Mouse (Mus musculus) intestine, embryonic 14.5 days (tissue): Measurements from ENCODE around the gene Vwa3b. TPM values are rescaled to one million over a fixed set of nuclear protein-coding genes. Genes with fewer than 3 reads are reported as not detected.
A peak's percentile ranks its signal among the peaks of the same experiment; 100 is the strongest.

ENCODE experiments used
- ATAC-seq: fragments of 200-750 bp; cut with Nextera tagmentation; replicated peaks from 2 replicates; pipeline ENCODE4 v1.8.0; 2017; ENCODE audit warnings: low read depth, moderate number of reproducible peaks, moderate TSS enrichment, moderate library complexity; ENCODE audit not compliant: low FRiP score, low TSS enrichment
- DNase-seq: peaks from one replicate; pipeline ENCODE4 v3.0.0-alpha.2; 2018; ENCODE audit warnings: low spot score
- H3K27ac ChIP-seq: fragments of 300-500 bp; sonication (generic); 2 replicates; pipeline ENCODE4 v1.5.1; 2014; ENCODE audit warnings: low read depth, mild to moderate bottlenecking, control low read depth
- H3K27me3 ChIP-seq: fragments of 300-500 bp; sonication (generic); replicated peaks from 2 replicates; pipeline ENCODE4 v1.6.1; 2014; ENCODE audit warnings: low read length, control low read depth; ENCODE audit not compliant: control insufficient read depth, insufficient read depth
- H3K36me3 ChIP-seq: fragments of 300-500 bp; sonication (generic); 2 replicates; pipeline ENCODE4 v1.6.1; 2014; ENCODE audit warnings: low read length, control low read depth; ENCODE audit not compliant: control insufficient read depth, insufficient read depth
- H3K4me1 ChIP-seq: fragments of 300-500 bp; sonication (generic); replicated peaks from 2 replicates; pipeline ENCODE4 v1.6.1; 2014; ENCODE audit warnings: low read length, control low read depth, mixed read lengths; ENCODE audit not compliant: control insufficient read depth, insufficient read depth
- H3K4me2 ChIP-seq: fragments of 300-500 bp; sonication (generic); 2 replicates; pipeline ENCODE4 v1.6.1; 2014; ENCODE audit warnings: low read length
- H3K4me3 ChIP-seq: fragments of 300-500 bp; sonication (generic); 2 replicates; pipeline ENCODE4 v1.5.1; 2014; ENCODE audit warnings: low read depth, low read length, control low read depth, mixed read lengths
- H3K9ac ChIP-seq: fragments of 300-500 bp; sonication (generic); 2 replicates; pipeline ENCODE4 v1.6.1; 2014; ENCODE audit warnings: mild to moderate bottlenecking, low read length
- H3K9me3 ChIP-seq: fragments of 300-500 bp; sonication (generic); 2 replicates; pipeline ENCODE4 v1.6.1; 2016; ENCODE audit warnings: low read length, control low read depth; ENCODE audit not compliant: control insufficient read depth
- WGBS: fragments of 180-500 bp; shearing (Covaris S2); extraction: QIAGEN DNeasy Blood & Tissue Kit; methylation state at CpG from one replicate; pipeline ENCODE4 v1.1.7; 2014; 5-methylcytosine and 5-hydroxymethylcytosine counted together
- polyA plus RNA-seq: library from polyadenylated mRNA; unstranded; fragments of >200 nt; fragmentation: Nextera tagmentation; extraction: Ambion mirVana; gene quantifications from 2 replicates; pipeline ENCODE4 v1.2.1, GENCODE M21; 2014

Vwa3b gene
- polyA plus RNA-seq, 1 experiment from 2014 or later: 2.8 TPM

DNA sequence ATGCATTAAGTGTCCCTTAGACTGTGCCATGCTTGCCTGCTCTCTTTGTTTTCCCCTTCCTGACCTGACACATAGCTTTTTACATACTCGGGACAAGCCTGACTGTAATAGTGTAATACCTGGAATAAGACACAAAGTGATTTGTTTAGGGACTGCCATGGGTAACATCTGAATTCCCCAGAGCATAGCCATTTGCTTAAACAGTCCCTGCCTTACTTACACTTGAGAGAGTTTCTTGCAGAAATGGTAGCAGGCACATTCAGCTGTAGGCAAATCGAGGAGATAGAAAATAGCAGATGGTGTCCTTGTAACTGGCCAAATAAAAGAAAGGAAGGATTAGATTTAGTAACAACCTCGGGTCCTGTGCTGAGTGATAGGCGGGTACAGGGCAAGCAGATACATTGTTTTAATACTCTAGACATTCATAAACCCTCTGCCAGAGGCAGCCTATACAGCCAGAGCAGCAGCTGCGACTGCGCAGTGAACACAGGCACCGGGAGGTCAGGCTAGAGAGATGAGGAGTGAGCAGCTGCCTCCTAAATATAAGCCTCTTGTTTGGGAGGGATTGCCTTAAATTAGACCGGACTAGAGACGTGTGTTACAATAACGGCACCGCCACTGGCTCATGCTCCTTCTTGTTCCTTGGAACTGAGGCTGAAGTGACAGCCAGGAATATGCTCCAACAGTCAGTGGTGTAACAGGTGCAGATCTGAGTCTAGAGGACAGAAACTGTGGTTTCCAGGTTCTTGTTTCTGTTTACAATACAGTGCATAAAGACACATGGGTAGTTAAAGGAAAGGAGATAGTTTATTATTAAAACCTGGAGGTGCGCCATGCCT is 55.2 kb downstream of the Vwa3b start:
- H3K9me3 ChIP-seq: no peaks in the 10 kb centered on the region
- H3K27me3 ChIP-seq: no peaks in the 10 kb centered on the region
- H3K27ac ChIP-seq: no peak overlapping the region
- WGBS: 63% methylated on average over 12 of the region's 12 CpGs
- no peaks in the 10 kb centered on the region for H3K36me3 ChIP-seq
- ATAC-seq: no peak
- no peak overlapping the region for H3K4me2 ChIP-seq
- H3K4me3 ChIP-seq: no peak overlapping the region
- peaks cover 4% of the 10 kb centered on the region for H3K4me1 ChIP-seq
- no peak for DNase-seq
- H3K9ac ChIP-seq: no peak overlapping the region

DNA sequence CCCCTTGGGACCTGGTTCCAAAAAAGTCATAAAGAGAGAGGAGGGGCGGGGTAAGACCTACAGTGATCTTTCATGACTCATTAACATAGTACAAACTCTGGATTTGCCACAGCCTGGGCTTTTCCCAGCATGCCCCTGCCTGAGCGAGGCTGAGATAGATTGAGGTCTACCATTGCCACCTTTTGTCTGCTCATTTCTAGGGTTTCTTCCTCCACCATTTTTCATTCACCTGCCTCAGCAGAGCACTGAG is 55.7 kb downstream of the Vwa3b start:
- ATAC-seq: no peak
- peaks cover 4% of the 10 kb centered on the region for H3K4me1 ChIP-seq
- H3K27ac ChIP-seq: no peak overlapping the region
- no peak overlapping the region for H3K4me2 ChIP-seq
- DNase-seq: no peak
- 86% methylated on average over 2 of the region's 2 CpGs for WGBS
- no peaks in the 10 kb centered on the region for H3K27me3 ChIP-seq
- no peaks in the 10 kb centered on the region for H3K9me3 ChIP-seq
- H3K36me3 ChIP-seq: no peaks in the 10 kb centered on the region
- no peak overlapping the region for H3K4me3 ChIP-seq
- no peak overlapping the region for H3K9ac ChIP-seq

DNA sequence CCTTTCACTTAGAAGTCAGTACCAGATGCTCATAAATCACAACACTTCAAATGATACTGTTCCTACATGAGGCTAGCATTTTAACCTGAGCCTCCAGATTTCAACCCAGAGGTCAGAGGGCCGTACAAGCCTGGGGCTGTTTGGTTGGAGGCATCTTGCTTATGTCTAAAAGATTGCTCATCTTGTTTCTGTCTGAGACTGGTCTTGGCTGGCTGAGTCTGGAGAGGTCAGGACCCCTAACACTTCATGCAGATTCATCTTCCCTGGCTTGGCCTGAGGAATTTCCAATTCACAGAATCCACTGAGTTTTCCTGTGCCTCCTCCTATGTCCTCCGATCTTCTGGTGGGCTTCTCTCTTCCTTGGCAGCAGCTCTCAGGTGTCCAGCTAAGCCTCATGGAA is 57.7 kb downstream of the Vwa3b start:
- Histone ChIP-seq H3K27me3 (no peaks in the 10 kb centered on the region), H3K4me2 (no peak overlapping the region), H3K4me1 (peaks cover 4% of the 10 kb centered on the region), H3K27ac (no peak overlapping the region), H3K36me3 (no peaks in the 10 kb centered on the region), H3K9ac (no peak overlapping the region), H3K9me3 (no peaks in the 10 kb centered on the region), H3K4me3 (no peak overlapping the region)
- WGBS: 26% methylated on average over 2 of the region's 2 CpGs
- no peak for DNase-seq
- no peak for ATAC-seq

DNA sequence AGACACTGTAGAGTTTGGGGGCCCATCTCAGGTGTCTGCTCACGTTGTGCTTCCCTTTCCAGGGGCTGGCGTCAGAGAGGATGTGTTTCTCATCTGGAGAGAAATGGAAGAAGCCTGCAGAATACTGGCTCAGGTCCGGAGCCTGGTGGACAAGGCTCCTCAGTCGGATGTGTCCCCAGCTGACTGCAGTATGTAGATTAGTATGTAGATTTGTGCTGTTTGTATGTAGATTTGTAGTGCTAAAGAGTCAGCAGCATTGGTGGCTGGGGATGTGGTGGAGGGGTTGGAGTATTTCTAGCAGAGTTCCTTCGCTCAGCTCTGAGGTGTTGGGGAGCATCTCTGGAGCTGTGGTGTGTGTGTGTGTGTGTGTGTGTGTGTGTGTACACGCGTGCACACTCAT is 58.8 kb downstream of the Vwa3b start:
- Histone ChIP-seq H3K27me3 (no peaks in the 10 kb centered on the region), H3K9ac (no peak overlapping the region), H3K4me3 (no peak overlapping the region), H3K36me3 (no peaks in the 10 kb centered on the region), H3K4me1 (peaks cover 4% of the 10 kb centered on the region), H3K27ac (no peak overlapping the region), H3K4me2 (no peak overlapping the region), H3K9me3 (no peaks in the 10 kb centered on the region)
- WGBS: 55% methylated on average over 7 of the region's 7 CpGs
- ATAC-seq (no peak), DNase-seq (no peak)

DNA sequence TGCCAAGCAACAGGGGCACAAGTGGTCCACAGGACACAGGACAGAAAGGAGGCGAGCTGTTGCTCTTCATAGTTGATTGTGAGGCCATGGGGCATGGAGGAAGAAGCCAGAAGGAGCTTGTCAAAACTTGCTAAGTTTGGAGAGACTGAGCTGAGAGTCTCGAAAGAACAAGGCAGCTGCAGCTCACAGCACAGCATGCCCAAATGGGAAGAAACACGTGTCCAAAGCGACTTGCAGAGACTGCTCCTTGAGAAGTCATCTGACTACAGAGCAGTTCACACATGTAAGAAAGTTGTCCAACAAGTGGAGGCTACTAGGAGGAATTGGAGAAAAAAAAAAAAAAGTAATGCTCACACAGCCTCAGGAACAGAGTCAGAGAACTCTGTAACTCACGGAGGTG is 62.8 kb downstream of the Vwa3b start:
- no peak overlapping the region for H3K9ac ChIP-seq

DNA sequence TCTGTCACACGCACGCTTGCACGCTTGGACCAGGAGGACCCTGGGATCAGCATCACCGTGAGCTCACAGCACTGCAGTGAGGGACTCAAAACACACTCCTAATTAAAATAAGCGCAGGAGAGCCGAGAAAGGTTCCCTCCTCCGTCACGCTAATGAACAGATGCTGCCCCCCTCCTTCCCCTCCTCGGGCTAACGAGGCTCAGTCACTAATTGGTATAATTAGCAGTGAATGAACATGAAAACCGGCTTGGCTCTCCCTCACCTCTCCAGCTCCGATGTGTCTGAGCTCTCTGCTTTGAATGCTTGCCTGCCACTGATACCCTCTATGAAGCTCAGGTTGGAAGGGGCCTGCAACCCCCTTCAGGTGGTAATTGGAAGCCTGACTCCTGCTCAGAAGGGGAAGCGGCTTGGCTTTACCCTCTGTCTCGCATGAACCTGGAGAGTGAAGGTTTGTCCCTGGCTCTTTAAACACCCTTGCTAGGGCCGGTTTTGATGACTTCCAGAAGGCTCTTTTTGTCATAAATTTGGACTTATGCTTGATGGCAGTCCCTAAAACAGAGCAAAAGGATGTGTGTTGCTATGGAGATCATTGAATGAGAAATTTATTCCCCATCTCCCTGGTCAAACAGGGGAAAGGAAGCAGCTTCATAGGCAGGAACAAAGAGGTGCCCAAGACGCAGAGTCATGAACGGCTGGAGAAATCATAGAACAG is 71.1 kb downstream of the Vwa3b start:
- Histone ChIP-seq H3K9me3 (peaks cover 4% of the 10 kb centered on the region; the same call in 1 of the 2 replicates), H3K9ac (no peak overlapping the region), H3K27me3 (no peaks in the 10 kb centered on the region), H3K36me3 (no peaks in the 10 kb centered on the region), H3K27ac (peak overlapping the region; percentile 38; the same call in 1 of the 2 replicates), H3K4me1 (peaks cover 8% of the 10 kb centered on the region; the same call in 1 of the 2 replicates), H3K4me2 (no peak overlapping the region), H3K4me3 (no peak overlapping the region)
- WGBS: 61% methylated on average over 17 of the region's 17 CpGs
- ATAC-seq (0 out of 2 replicates have a peak, but pooled peaks have one; percentile 36), DNase-seq (no peak)

More for the DNA sequence above, 62.8 kb downstream of the Vwa3b start:
- WGBS: 68% methylated on average over 5 of the region's 5 CpGs
- DNase-seq: no peak
- Histone ChIP-seq H3K4me1 (peaks cover 2% of the 10 kb centered on the region), H3K4me2 (no peak overlapping the region), H3K9me3 (peaks cover under 1% of the 10 kb centered on the region; the same call in 1 of the 2 replicates), H3K27ac (no peak overlapping the region), H3K4me3 (no peak overlapping the region), H3K27me3 (no peaks in the 10 kb centered on the region), H3K36me3 (no peaks in the 10 kb centered on the region)
- ATAC-seq: no peak

DNA sequence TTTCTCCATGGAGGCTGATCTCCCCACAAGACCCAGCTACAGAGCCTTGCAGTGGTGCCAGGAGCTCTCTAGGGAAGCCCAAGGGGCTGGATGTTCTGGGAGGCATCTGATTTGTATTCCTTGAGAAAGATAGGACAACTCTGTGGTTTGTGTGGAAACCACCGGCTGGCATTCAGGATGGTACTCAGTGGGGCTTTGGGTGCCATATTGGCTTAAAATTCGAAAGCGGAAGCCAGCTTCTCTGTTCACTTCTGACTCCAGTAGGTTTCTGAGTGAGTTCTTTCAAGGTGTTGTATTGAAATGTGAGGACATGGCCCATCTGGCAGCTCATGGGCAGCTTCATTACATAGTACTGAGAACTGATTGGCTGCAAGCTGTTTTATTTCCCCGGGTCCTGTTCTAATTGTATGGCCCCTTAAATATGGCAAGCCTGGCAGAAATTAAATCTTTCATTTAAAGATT is 71.7 kb downstream of the Vwa3b start:
- no peak for DNase-seq
- WGBS: 93% methylated on average over 4 of the region's 4 CpGs
- Histone ChIP-seq H3K4me3 (no peak overlapping the region), H3K36me3 (no peaks in the 10 kb centered on the region), H3K27ac (peak overlapping the region; percentile 38; the same call in 1 of the 2 replicates), H3K4me1 (peaks cover 8% of the 10 kb centered on the region; the same call in 1 of the 2 replicates), H3K9ac (no peak overlapping the region), H3K4me2 (no peak overlapping the region), H3K27me3 (no peaks in the 10 kb centered on the region), H3K9me3 (peaks cover 4% of the 10 kb centered on the region; the same call in 1 of the 2 replicates)
- ATAC-seq: no peak

DNA sequence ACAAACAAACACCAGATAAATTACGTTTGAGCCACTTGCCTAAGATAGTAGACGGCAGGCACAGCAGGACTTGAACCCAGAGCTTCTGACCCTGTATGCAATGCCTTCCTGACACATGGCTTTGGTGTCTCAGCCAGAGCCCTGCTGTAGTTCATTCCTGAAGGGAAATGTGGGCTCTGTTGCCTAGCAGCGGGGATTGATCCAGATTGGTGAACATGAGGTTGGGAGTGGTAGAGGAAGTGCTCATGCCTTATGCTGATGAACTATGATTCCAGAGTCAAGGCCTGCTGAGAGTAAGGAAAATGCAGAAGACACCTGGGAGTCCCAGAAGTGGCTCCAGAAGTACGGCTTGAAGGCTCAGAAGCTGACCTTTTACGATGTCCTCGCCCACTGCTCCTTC is 74.0 kb downstream of the Vwa3b start:
- H3K4me2 ChIP-seq: no peak overlapping the region
- WGBS: 89% methylated on average over 6 of the region's 6 CpGs
- no peaks in the 10 kb centered on the region for H3K9me3 ChIP-seq
- no peak overlapping the region for H3K27ac ChIP-seq
- ATAC-seq (no peak), DNase-seq (no peak)
- peaks cover 11% of the 10 kb centered on the region; the same call in 1 of the 2 replicates for H3K4me1 ChIP-seq
- H3K4me3 ChIP-seq: no peak overlapping the region
- H3K36me3 ChIP-seq: no peaks in the 10 kb centered on the region
- no peaks in the 10 kb centered on the region for H3K27me3 ChIP-seq
- H3K9ac ChIP-seq: no peak overlapping the region
